Mouse (Mus musculus) heart, adult 9 months (tissue): Measurements from ENCODE around the gene Fndc3c1.
"Not testable (repeated sequence)": the region's sequence is repeated elsewhere in the genome, so short reads cannot be mapped to it uniquely, and the experiment has no call there.

Experiments
- DNase-seq, 2 experiments: peaks; one replicate each; pipeline ENCODE4 v3.0.0; 2022; ENCODE audit warnings: low spot score in 2 of 2

Gene Fndc3c1

DNA sequence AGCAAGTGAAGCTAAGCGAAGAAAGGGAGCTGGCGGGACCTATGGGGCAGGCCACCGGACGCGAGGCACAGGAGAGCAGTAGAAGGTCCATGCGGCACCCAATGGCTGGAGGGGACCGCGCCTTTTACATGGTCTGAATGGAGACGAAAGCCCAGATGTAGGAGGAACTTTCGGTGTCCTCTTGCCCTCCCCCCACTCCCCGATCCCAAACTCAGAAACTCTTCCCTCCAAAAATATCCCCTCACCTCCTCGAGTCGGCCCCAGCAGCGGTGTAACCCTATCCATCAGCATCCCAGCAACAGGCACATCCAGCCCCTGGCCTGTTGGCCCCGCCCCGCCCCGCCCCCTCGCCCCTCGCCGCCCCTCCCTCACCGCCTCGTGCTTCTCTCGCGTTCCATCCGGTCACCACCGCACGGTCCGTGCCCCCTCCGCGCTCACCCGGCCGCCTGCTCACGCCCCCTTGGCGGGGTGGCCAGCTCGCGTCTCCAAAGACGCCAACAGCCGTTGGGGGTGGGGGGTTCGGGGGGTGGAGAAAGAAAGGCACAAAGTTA is at the start of gene Fndc3c1:
TSS of gene Fndc3c1 (minus strand) at position 301 of the 551 bp plus-strand sequence.
- DNase-seq, result no peak

DNA sequence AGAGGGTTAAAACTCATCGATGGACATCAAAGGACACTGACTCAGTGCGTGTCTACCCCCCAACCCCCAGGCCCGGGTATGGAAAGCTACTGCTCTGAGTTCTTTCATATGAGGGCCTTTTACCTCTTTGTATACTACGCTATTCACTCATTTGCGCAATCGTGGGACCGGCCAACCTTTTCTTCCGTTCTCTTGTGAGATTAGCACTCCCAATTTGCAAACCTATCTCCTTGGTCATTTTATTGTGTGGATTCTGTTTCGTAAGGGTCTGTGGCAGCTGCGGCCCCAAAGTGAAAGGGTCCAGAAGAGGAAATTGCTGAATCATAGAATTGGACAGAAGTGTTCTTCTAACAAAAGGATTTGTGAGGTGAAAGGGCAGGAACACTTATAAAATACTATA is 1.2 kb upstream of the Fndc3c1 start:
- DNase-seq, result no peak

DNA sequence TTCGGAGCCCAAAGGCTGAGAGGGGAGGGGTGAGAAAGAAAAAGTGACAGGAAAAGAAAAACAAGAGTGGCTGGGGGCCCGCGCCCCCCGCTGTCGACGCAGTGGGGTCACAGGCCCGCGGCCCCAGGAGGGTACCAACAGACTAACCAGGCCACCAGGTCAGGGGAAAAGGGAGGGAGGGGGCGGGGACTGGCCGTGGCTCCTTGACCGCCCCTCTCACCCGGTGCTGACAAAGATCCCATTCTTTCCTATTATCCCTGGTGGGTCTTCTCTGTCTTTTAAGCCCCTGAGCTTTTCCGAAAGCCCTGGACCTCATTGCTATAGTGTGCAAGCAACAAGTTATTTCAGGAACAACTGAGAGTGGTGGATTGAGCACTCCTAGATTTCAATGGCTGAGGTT is 470 bp upstream of the Fndc3c1 start:
- no peak for DNase-seq

DNA sequence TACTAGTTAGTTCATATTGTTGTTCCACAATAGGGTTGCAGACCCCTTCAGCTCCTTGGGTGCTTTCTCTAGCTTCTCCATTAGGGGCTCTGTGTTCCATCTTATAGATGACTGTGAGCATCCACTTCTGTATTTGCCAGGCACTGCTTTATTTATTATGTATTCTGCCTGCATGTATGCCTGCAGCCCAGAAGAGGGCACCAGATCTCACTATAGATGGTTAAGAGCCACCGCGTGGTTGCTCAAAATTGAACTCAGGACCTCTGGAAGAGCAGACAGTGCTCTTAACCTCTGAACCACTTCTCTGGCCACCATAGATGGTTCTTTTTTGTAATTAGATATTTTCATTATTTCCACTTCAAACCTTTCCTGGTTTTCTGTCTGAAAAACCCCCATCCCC is 5.3 kb downstream of the Fndc3c1 start:
- not testable (repeated sequence) for DNase-seq

DNA sequence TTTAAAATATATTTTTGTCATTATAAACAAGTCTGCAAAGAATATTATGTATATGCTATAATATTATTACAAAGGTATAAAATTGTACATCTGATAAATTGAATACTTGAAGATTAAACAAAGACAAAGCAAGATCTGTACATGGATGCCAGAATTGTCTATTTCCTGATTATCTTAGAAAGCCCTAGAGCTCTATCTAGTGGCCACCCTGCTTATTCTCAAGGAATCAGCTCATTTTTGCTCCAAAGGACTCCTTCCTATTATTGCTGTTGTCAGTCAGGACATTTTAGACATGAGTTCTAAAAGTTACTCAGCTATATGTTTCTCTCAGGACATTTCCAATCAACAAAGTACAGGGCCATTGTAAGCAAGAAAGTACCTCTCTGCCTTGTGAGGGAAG is 99.9 kb downstream of the Fndc3c1 start:
- no peak for DNase-seq

DNA sequence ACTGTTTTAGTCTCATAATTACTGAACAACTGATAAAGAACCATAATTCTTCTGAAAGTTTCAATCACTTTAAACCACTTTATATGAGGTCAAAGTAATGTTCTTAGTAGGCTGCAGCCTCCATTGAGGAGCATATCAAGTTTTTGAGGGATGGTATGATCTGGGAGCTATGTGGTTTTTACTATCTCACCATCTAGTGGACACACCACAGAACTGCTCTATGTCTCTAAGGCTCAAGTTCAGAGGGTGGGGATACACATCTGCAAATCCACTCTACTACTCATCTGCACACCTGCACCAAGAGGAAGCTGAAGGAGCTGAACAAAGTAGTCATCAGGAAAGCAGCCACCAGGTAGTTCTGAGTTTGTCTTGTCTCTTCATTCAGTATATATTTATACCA is 104.6 kb downstream of the Fndc3c1 start:
- DNase-seq, result no peak
